Mouse (Mus musculus): ENCODE results near the gene Mthfd2.

GRCm38 (mm10) chr6:83265653-83266052, 60.1 kb downstream of the Mthfd2 start:
- TF ChIP-seq CTCF (IDR thresholded peaks at IDR 0.05; ENCODE audit: low read depth) (no peak), EP300 (IDR thresholded peaks at IDR 0.05; ENCODE audit: low read depth) (no peak)

All from liver, embryonic 14.5 days (tissue).